Mouse (Mus musculus) midbrain, embryonic 10.5 days (tissue): ENCODE data around the gene Kif22. TPM values are rescaled to one million over a fixed set of nuclear protein-coding genes. Genes with fewer than 3 reads are reported as not detected.

Experiments used
- DNase-seq: peaks from one replicate; pipeline ENCODE4 v3.0.0-alpha.2; 2017; ENCODE audit warnings: low spot score
- H3K27ac ChIP-seq: fragments of 300-500 bp; sonication (generic); replicated peaks from 2 replicates; pipeline ENCODE4 v1.5.1; 2016; ENCODE audit warnings: mild to moderate bottlenecking
- H3K27me3 ChIP-seq: fragments of 300-500 bp; sonication (generic); 2 replicates; pipeline ENCODE4 v1.6.1; 2016; ENCODE audit warnings: low read depth, mild to moderate bottlenecking; ENCODE audit not compliant: poor library complexity, severe bottlenecking
- H3K36me3 ChIP-seq: fragments of 300-500 bp; sonication (generic); 2 replicates; pipeline ENCODE4 v1.6.1; 2016; ENCODE audit warnings: mild to moderate bottlenecking, moderate library complexity
- H3K4me1 ChIP-seq: fragments of 300-500 bp; sonication (generic); 2 replicates; pipeline ENCODE4 v1.6.1; 2016
- H3K4me3 ChIP-seq: fragments of 300-500 bp; sonication (generic); 2 replicates; pipeline ENCODE4 v1.5.1; 2016; ENCODE audit warnings: mild to moderate bottlenecking, moderate library complexity
- H3K9me3 ChIP-seq: fragments of 300-500 bp; sonication (generic); replicated peaks from 2 replicates; pipeline ENCODE4 v1.6.1; 2016; ENCODE audit warnings: mild to moderate bottlenecking
- WGBS: fragments of 180-500 bp; shearing (Covaris S2); methylation state at CpG from one replicate; pipeline ENCODE4 v1.1.7; 2016; 5-methylcytosine and 5-hydroxymethylcytosine counted together
- microRNA-seq: library from miRNA; unstranded; fragments of <30 nt; microRNA quantifications from one replicate; pipeline ENCODE4, GENCODE M21; 2017
- polyA plus RNA-seq: library from polyadenylated mRNA; unstranded; fragments of >200 nt; fragmentation: Nextera tagmentation; extraction: Ambion mirVana; gene quantifications from 2 replicates; pipeline ENCODE4 v1.2.1, GENCODE M21; 2016

Kif22 gene
- polyA plus RNA-seq, 1 experiment from 2014 or later = 222 TPM

GRCm38 (mm10) chr7:126984667-126985444 lies 57.4 kb downstream of the Kif22 start:
- Histone ChIP-seq H3K36me3 (peaks cover 16% of the 10 kb centered on the region), H3K27ac (no peak overlapping the region), H3K4me3 (no peak overlapping the region), H3K4me1 (0 out of 2 replicates have a peak, but pooled peaks cover 2% of the 10 kb centered on the region), H3K27me3 (no peaks in the 10 kb centered on the region), H3K9me3 (no peaks in the 10 kb centered on the region)
- WGBS = 70% methylated on average over 10 of the region's 10 CpGs
- DNase-seq = no peak

DNA sequence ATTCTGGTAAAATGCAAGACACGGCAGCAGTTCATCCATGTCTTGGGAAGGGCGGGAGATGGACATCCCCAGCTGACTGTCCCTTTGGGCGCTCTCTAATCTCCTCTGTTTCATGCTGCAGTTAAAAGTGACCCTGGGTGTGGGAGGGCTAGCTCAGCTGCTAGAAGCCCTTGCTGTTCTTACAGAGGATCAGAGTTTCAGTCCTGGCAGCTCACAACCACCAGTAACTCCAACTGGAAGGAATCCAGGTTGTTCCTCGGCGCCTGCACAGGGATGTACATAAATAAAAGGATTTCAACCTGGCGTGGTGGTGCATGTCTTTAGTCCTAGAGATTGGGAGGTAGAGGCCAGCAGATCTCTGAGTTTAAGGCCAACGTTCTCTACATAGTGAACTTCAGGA lies 59.2 kb downstream of the Kif22 start:
- H3K4me1 ChIP-seq = 0 out of 2 replicates have a peak, but pooled peaks cover 2% of the 10 kb centered on the region
- 88% methylated on average over 7 of the region's 7 CpGs for WGBS

GRCm38 (mm10) chr7:126982054-126982453 lies 60.2 kb downstream of the Kif22 start:
- 93% methylated on average over 4 of the region's 4 CpGs for WGBS
- H3K4me3 ChIP-seq = no peak overlapping the region
- H3K36me3 ChIP-seq = peaks cover 39% of the 10 kb centered on the region
- H3K27me3 ChIP-seq = no peaks in the 10 kb centered on the region
- H3K27ac ChIP-seq = no peak overlapping the region
- no peaks in the 10 kb centered on the region for H3K9me3 ChIP-seq
- H3K4me1 ChIP-seq = peaks cover 8% of the 10 kb centered on the region
- DNase-seq = no peak

More for the DNA sequence above, 59.2 kb downstream of the Kif22 start:
- Histone ChIP-seq H3K4me3 (no peak overlapping the region), H3K9me3 (no peaks in the 10 kb centered on the region), H3K36me3 (peaks cover 33% of the 10 kb centered on the region), H3K27me3 (no peaks in the 10 kb centered on the region), H3K27ac (no peak overlapping the region)
- DNase-seq = no peak

DNA sequence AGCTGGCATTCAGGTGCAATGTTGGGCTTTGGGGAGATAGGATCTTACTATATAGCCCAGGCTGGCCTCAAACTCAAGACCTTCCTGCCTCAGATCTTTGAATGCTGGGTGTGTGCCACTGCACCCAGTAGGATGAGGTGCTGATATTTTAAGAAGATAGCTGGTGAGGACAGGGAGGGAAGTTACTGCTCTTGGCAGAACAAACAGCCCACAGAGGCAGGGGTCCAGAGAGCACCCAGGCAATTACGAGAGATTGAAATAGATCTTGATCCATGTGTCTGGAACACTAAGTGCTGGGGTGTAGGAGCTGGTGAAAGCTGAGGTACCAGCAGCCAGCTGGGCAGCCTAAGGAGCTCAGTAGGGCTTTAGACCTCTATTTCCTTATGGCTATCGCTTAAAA lies 60.7 kb downstream of the Kif22 start:
- H3K4me3 ChIP-seq = no peak overlapping the region
- H3K27ac ChIP-seq = no peak overlapping the region
- peaks cover 13% of the 10 kb centered on the region for H3K4me1 ChIP-seq
- 91% methylated on average over 2 of the region's 2 CpGs for whole genome bisulfite sequencing
- no peak for DNase-seq
- H3K9me3 ChIP-seq = no peaks in the 10 kb centered on the region
- H3K27me3 ChIP-seq = no peaks in the 10 kb centered on the region
- peaks cover 39% of the 10 kb centered on the region for H3K36me3 ChIP-seq

DNA sequence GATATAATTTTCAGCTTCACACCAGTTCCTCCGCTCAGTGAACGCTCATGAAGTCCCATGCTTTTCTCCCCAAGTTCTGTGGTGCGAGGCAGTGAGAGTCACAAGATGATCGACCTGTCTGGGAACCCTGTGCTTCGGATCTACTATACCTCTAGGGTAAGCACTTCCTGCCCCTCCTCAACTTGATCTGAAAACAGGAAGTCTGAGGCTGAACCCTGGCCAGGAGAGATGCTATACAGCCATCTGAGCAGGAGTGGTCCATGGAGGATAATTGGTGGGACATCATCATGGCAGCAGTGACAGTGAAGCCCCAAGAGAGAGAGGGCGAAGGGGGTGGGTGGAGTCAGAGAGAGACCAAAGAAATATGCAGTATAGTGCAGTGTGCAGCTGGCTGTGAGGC lies 63.4 kb downstream of the Kif22 start:
- 95% methylated on average over 6 of the region's 6 CpGs for WGBS
- H3K4me1 ChIP-seq = peaks cover 17% of the 10 kb centered on the region

More for the DNA sequence above, 63.4 kb downstream of the Kif22 start:
- no peak overlapping the region for H3K27ac ChIP-seq
- H3K4me3 ChIP-seq = no peak overlapping the region
- no peaks in the 10 kb centered on the region for H3K9me3 ChIP-seq
- DNase-seq = no peak
- H3K27me3 ChIP-seq = no peaks in the 10 kb centered on the region
- peaks cover 39% of the 10 kb centered on the region for H3K36me3 ChIP-seq

Small RNA genes lying within 50 kb of the gene (microRNA-seq; reads per million reads assigned to microRNA genes)
- gene Gm44343 = not detected

Other genes starting within 250 kb of the Kif22 start
- 376 and 407 TPM in 2 replicates for gene Ppp4c, start 250.0 kb downstream of the Kif22 start, polyA plus RNA-seq
- 4.1 and 7.7 TPM in 2 replicates for gene Fam57b, start 244.8 kb downstream of the Kif22 start, polyA plus RNA-seq
- gene 4930451I11Rik, start 210.8 kb downstream of the Kif22 start, polyA plus RNA-seq = not detected in 2 replicates
- gene Doc2a, start 195.1 kb downstream of the Kif22 start, polyA plus RNA-seq = 6.6 and 8.4 TPM in 2 replicates
- gene Hirip3, start 180.5 kb downstream of the Kif22 start, polyA plus RNA-seq = 50.1 and 50.7 TPM in 2 replicates
- 105 and 107 TPM in 2 replicates for gene Ino80e, start 180.1 kb downstream of the Kif22 start, polyA plus RNA-seq
- 53.2 and 61.1 TPM in 2 replicates for gene Taok2, start 157.8 kb downstream of the Kif22 start, polyA plus RNA-seq
- gene Tmem219, start 119.6 kb downstream of the Kif22 start, polyA plus RNA-seq = 29.4 and 36.1 TPM in 2 replicates
- gene Kctd13, start 113.6 kb downstream of the Kif22 start, polyA plus RNA-seq = 20.8 and 26.1 TPM in 2 replicates
- 0.25 and 0.76 TPM in 2 replicates for gene Asphd1, start 92.9 kb downstream of the Kif22 start, polyA plus RNA-seq
- 2.0 and 4.6 TPM in 2 replicates for gene Sez6l2, start 91.9 kb downstream of the Kif22 start, polyA plus RNA-seq
- 89.2 and 99.8 TPM in 2 replicates for gene Cdipt, start 66.6 kb downstream of the Kif22 start, polyA plus RNA-seq
- 0.51 and 1.0 TPM in 2 replicates for gene Cdiptos, start 66.4 kb downstream of the Kif22 start, polyA plus RNA-seq
- gene Mvp, start 27.9 kb downstream of the Kif22 start, polyA plus RNA-seq = 3.0 and 5.2 TPM in 2 replicates
- 0.19 and 0.25 TPM in 2 replicates for gene Pagr1b, start 26.0 kb downstream of the Kif22 start, polyA plus RNA-seq
- 103 and 104 TPM in 2 replicates for gene Pagr1a, start 25.1 kb downstream of the Kif22 start, polyA plus RNA-seq
- 46.2 and 55.1 TPM in 2 replicates for gene Gm42742, start 21.4 kb downstream of the Kif22 start, polyA plus RNA-seq
- gene Prrt2, start 21.3 kb downstream of the Kif22 start, polyA plus RNA-seq = 2.9 and 4.4 TPM in 2 replicates
- gene Maz, start 15.4 kb downstream of the Kif22 start, polyA plus RNA-seq = 64.6 and 66.4 TPM in 2 replicates
- gene Zg16, start 44.9 kb upstream of the Kif22 start, polyA plus RNA-seq = not detected in 2 replicates
- gene AI467606, start 48.9 kb upstream of the Kif22 start, polyA plus RNA-seq = 0.91 and 1.2 TPM in 2 replicates
- 7.2 and 10.3 TPM in 2 replicates for gene Qprt, start 79.8 kb upstream of the Kif22 start, polyA plus RNA-seq
- 0.09 and 0.10 TPM in 2 replicates for gene Spn, start 95.4 kb upstream of the Kif22 start, polyA plus RNA-seq
- 94.3 and 109 TPM in 2 replicates for gene Cd2bp2, start 153.6 kb upstream of the Kif22 start, polyA plus RNA-seq
- gene Tbc1d10b, start 166.0 kb upstream of the Kif22 start, polyA plus RNA-seq = 22.7 and 29.4 TPM in 2 replicates
- 12.6 and 16.5 TPM in 2 replicates for gene Mylpf, start 166.4 kb upstream of the Kif22 start, polyA plus RNA-seq
- 75.4 and 78.6 TPM in 2 replicates for gene Zfp553, start 190.6 kb upstream of the Kif22 start, polyA plus RNA-seq
- gene Sept1, start 190.7 kb upstream of the Kif22 start, polyA plus RNA-seq = 31.8 and 32.7 TPM in 2 replicates
- gene Zfp771, start 201.8 kb upstream of the Kif22 start, polyA plus RNA-seq = 59.4 TPM in 2 replicates
- 289 and 345 TPM in 2 replicates for gene Dctpp1, start 218.2 kb upstream of the Kif22 start, polyA plus RNA-seq
- 71.2 and 76.9 TPM in 2 replicates for gene Sephs2, start 231.6 kb upstream of the Kif22 start, polyA plus RNA-seq